Mouse (Mus musculus) ES-Bruce4 (cell line): ENCODE data around the gene Prrx2. TPM values are rescaled to one million over a fixed set of nuclear protein-coding genes. Genes with fewer than 3 reads are reported as not detected.
A peak's percentile ranks its signal among the peaks of the same experiment; 100 is the strongest.
"Not testable (repeated sequence)": the region's sequence is repeated elsewhere in the genome, so short reads cannot be mapped to it uniquely, and the experiment has no call there.

Source experiments
- H3K27ac ChIP-seq: 2 replicates; pipeline ENCODE4 v1.5.1; 2012; ENCODE audit warnings: low read length, inconsistent platforms; ENCODE audit not compliant: insufficient read depth
- H3K27me3 ChIP-seq: 2 replicates; pipeline ENCODE4 v1.6.1; 2012; ENCODE audit warnings: mild to moderate bottlenecking, low read length, inconsistent platforms; ENCODE audit not compliant: control insufficient read depth, poor library complexity, insufficient read depth, severe bottlenecking
- H3K36me3 ChIP-seq: 2 replicates; pipeline ENCODE4 v1.6.1; 2012; ENCODE audit warnings: inconsistent platforms, mild to moderate bottlenecking, low read length, moderate library complexity; ENCODE audit not compliant: control insufficient read depth, poor library complexity, insufficient read depth, severe bottlenecking
- H3K4me1 ChIP-seq: one replicate; pipeline ENCODE4 v1.8.1; 2011; ENCODE audit warnings: low read length; ENCODE audit not compliant: control insufficient read depth, insufficient read depth
- H3K4me3 ChIP-seq: 2 replicates; pipeline ENCODE4 v1.5.1; 2011; ENCODE audit warnings: low read depth, mild to moderate bottlenecking, low read length
- H3K9ac ChIP-seq: 2 replicates; pipeline ENCODE4 v1.6.1; 2012; ENCODE audit warnings: low read depth, mild to moderate bottlenecking, inconsistent platforms; ENCODE audit not compliant: poor library complexity, severe bottlenecking
- H3K9me3 ChIP-seq: replicated peaks from 2 replicates; pipeline ENCODE4 v1.6.1; 2012; ENCODE audit warnings: mild to moderate bottlenecking, low read length, inconsistent platforms; ENCODE audit not compliant: control insufficient read depth, poor library complexity, insufficient read depth, severe bottlenecking
- CTCF ChIP-seq: IDR thresholded peaks from one replicate; pipeline ENCODE4 v1.8.1; 2011; ENCODE audit warnings: low read depth, low read length
- EP300 ChIP-seq: IDR thresholded peaks from 2 replicates; pipeline ENCODE4 v1.6.1; 2011; ENCODE audit warnings: low read depth, low read length; ENCODE audit not compliant: insufficient read depth
- POLR2A ChIP-seq: IDR thresholded peaks from one replicate; pipeline ENCODE4 v1.8.1; 2011; ENCODE audit warnings: low read length; ENCODE audit not compliant: insufficient read depth
- polyA plus RNA-seq: library from polyadenylated mRNA; stranded (reverse); fragments of >200 nt; gene quantifications from 2 replicates; pipeline ENCODE4 v1.2.4, GENCODE M21; 2011; ENCODE audit warnings: low read depth; ENCODE audit not compliant: missing spikeins, insufficient read depth, insufficient read length

The Prrx2 gene
- polyA plus RNA-seq, 1 experiment: 6.5 TPM

DNA sequence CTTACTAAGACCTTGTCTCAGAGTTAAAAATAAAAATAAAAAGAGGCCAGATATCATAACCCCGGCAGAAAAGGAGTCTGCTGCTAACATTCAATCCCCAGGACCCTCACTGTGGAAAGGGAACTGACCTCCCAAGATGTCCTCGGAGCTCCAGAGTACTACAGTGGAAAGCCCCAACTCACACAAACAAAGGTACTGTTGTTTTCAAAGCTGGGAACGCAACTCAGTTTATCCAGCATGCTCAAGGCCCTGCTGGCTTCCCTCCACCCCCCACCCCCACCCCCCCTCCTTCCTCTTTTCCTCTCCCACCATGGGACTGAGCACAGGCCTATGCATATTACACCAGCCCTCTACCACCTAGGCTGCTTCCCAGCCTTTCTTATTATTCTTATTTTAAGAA lies 80.1 kb downstream of the Prrx2 start:
- Histone ChIP-seq H3K4me1 (peaks cover 2% of the 10 kb centered on the region), H3K27me3 (no peaks in the 10 kb centered on the region), H3K4me3 (no peak overlapping the region), H3K9ac (no peak overlapping the region), H3K36me3 (no peaks in the 10 kb centered on the region), H3K9me3 (no peaks in the 10 kb centered on the region), H3K27ac (no peak overlapping the region)
- TF ChIP-seq CTCF (no peak), POLR2A (no peak), EP300 (no peak)

- Histone ChIP-seq H3K36me3 (no peaks in the 10 kb centered on the region), H3K27ac (no peak overlapping the region), H3K4me1 (peaks cover 4% of the 10 kb centered on the region), H3K9me3 (no peaks in the 10 kb centered on the region), H3K4me3 (no peak overlapping the region), H3K9ac (no peak overlapping the region), H3K27me3 (no peaks in the 10 kb centered on the region)
- TF ChIP-seq EP300 (no peak), CTCF (no peak), POLR2A (no peak)
These were observed 80.6 kb downstream of the Prrx2 start for GRCm38 (mm10) chr2:30915376-30915775.

DNA sequence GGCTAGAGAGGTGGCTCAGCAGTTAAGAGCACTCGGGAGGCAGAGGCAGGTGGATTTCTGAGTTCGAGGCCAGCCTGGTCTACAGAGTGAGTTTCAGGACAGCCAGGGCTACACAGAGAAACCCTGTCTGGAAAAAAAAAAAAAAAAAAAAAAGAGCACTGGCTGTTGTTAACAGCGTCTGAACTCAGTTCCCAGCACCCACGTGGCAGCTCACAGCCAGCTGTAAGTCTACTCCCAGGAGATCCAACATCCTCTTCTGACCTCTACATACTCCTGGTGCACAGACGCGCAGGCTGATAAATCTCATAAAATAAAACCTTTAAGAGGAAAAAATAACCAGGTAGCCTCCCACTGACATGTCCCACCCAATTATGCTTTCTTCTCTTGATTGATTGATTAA lies 81.2 kb downstream of the Prrx2 start:
- H3K4me3 ChIP-seq, H3K27ac ChIP-seq, H3K9me3 ChIP-seq: not testable (repeated sequence)

GRCm38 (mm10) chr2:30917649-30918048 lies 82.9 kb downstream of the Prrx2 start:
- H3K4me3 ChIP-seq: no peak overlapping the region
- H3K27ac ChIP-seq: no peak overlapping the region
- no peaks in the 10 kb centered on the region for H3K36me3 ChIP-seq
- no peak overlapping the region for H3K9ac ChIP-seq
- TF ChIP-seq EP300 (no peak), POLR2A (no peak), CTCF (no peak)
- H3K4me1 ChIP-seq: peaks cover 4% of the 10 kb centered on the region
- no peaks in the 10 kb centered on the region for H3K27me3 ChIP-seq
- no peaks in the 10 kb centered on the region for H3K9me3 ChIP-seq

More for the DNA sequence above, 81.2 kb downstream of the Prrx2 start:
- not testable (repeated sequence) for H3K9ac ChIP-seq, H3K27me3 ChIP-seq, H3K4me1 ChIP-seq, H3K36me3 ChIP-seq

- Histone ChIP-seq H3K4me3 (no peak overlapping the region), H3K27me3 (no peaks in the 10 kb centered on the region), H3K27ac (no peak overlapping the region), H3K4me1 (peaks cover 4% of the 10 kb centered on the region), H3K9ac (no peak overlapping the region), H3K9me3 (no peaks in the 10 kb centered on the region), H3K36me3 (no peaks in the 10 kb centered on the region)
- no peak for TF ChIP-seq CTCF
- no peak for TF ChIP-seq POLR2A
- no peak for TF ChIP-seq EP300
These were observed 83.4 kb downstream of the Prrx2 start for GRCm38 (mm10) chr2:30918126-30918525.

DNA sequence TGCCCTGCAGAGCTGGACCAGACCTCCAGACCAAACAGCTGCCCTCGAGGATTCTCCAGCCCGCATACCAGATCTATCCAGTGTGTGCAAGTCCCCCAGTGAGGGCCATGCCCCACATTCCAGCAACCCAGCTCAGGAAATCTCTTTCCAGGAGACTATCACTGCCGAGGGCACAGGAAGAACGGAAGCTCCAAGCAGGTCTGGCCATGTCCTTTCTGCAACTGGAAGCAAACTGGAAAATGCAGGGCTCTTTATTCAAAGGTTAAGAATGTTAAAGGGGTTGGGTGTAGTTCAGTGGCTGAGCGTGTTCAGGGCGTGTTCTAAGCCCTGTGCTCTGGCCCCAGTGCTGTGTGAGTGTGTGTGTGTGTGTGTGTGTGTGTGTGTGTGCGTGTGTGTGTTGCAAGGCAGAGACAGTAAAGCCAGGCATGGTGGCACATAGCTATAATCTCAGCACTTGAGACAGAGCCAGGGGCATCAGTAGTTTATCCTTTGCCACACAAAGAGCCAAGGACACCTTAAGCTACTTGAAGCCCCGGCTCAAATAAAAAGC lies 84.1 kb downstream of the Prrx2 start:
- TF ChIP-seq EP300: no peak
- TF ChIP-seq POLR2A: no peak
- no peak for TF ChIP-seq CTCF
- Histone ChIP-seq H3K27ac (peak overlapping the region; percentile 27), H3K27me3 (no peaks in the 10 kb centered on the region), H3K4me3 (no peak overlapping the region), H3K9me3 (no peaks in the 10 kb centered on the region), H3K36me3 (no peaks in the 10 kb centered on the region), H3K4me1 (peaks cover 4% of the 10 kb centered on the region), H3K9ac (no peak overlapping the region)
